Mouse (Mus musculus): ENCODE measurements at regions not wholly inside any gene's neighbourhood (a gene's known extent, or its start where the extent isn't known, plus 50 kb on each side); places are given as distances from the start of the nearest gene placed in this dataset.

DNA sequence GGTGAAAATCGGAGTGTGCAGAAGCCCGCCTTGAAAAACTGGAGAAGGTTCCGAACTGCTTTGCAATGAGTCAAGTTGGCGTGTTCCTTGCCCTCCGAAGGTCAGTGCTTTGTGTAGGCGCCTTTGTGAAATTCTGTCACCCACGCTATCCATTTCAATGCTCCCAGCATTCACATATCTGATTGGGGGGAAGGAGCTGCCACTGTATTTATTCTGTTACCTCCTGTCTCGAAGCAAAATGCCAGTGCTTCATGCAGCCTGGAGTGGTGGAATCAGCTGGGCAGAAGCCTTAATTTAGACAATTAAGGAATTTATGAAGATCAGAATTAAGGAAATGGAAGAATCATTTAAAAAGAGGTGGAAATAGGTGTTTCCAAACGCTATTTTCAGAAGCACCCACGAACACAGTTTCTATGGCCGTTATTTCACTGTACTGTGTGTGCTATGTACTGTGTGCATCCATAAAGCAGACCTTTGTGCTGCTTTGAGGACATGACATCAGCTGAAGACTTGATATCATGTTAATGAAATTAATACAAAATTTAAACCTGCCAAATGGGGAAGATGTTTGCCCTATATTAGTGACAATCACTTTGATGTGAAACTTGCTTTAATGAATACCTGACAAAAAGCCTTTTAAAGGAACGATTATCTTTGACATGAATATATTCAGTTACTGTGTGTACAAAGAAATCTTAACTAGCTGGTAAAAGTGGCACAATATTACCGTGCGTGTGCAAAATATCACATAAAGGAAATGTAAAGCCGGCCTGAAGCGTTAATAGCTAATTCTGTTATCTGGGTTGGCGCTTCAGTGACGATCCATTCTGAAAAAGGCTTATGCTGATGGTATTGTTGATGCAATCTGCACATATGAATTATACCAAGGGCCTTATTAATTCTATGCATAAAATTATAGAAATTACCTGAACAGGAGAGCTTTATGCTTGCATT is 72.9 kb upstream of the Gls start:
- DNase-seq (ENCODE audit: low spot score in 2 of 2): no peak

DNA sequence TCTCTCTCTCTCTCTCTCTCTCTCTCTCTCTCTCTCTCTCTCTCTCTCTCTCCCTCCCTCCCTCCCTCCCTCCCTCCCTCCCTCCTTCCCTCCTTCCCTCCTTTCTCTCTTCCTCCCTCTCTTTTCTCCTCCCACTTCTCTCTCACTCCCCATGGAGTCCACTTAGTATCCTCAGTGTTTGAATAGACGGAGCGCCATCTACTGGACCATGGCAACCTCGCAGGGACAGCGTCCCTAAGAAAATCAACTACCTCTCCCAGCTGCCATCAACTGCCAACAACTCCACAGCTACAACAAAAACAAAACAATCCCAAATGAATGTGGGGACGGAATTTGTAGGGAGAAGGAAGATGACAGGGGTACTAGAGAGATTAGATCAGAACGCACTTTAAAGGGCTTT is 69.5 kb upstream of the Gls start:
- DNase-seq (ENCODE audit: low spot score in 2 of 2): peak; percentile 24 to 51

DNA sequence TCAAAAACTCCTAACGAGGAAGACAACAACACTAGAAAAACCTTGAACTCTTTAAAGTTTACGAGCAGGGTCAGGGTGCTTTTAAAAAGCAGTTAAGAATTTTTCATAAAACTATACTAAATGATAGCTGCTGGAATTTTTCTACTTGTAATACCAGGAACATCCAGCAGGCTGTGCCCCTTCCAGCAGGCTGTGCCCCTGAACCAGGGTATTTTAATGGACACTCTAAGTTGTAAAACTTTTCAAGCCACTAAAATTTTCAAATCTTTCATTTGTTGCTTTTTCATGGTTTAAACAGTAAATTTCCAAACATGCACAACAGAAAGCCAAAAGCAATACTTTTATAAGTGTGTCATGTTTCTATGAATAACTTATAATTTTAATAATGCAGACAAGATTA is 68.2 kb upstream of the Gls start:
- no peak for DNase-seq (ENCODE audit: low spot score in 2 of 2)

DNA sequence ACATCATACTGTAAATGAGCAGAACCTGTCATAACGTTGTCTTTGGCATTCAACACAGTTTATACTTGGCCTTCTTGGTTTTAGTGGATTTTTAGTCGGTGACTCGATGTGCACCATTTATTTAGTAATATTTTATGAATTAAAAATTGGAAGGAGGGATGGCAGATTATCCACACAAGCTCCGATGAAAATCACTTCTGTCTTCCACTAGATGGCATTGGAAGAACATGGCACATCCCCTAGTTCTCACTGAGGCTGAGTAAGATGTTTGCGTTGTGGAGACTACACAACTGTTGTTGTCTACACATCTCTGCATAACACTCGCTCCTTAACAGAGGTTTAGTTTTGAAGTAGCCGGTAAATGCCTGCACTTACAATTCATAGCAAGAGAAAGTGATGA is 66.5 kb upstream of the Gls start:
- DNase-seq (ENCODE audit: low spot score in 2 of 2): no peak

- DNase-seq (ENCODE audit: low spot score in 2 of 2): no peak
Observed at GRCm38 (mm10) chr1:52298336-52298735, 65.3 kb upstream of the Gls start.

GRCm38 (mm10) chr1:52296178-52296577 is 63.1 kb upstream of the Gls start:
- no peak for DNase-seq (ENCODE audit: low spot score in 2 of 2)

GRCm38 (mm10) chr1:52294521-52294920 is 61.5 kb upstream of the Gls start:
- DNase-seq (ENCODE audit: low spot score in 2 of 2): no peak

DNA sequence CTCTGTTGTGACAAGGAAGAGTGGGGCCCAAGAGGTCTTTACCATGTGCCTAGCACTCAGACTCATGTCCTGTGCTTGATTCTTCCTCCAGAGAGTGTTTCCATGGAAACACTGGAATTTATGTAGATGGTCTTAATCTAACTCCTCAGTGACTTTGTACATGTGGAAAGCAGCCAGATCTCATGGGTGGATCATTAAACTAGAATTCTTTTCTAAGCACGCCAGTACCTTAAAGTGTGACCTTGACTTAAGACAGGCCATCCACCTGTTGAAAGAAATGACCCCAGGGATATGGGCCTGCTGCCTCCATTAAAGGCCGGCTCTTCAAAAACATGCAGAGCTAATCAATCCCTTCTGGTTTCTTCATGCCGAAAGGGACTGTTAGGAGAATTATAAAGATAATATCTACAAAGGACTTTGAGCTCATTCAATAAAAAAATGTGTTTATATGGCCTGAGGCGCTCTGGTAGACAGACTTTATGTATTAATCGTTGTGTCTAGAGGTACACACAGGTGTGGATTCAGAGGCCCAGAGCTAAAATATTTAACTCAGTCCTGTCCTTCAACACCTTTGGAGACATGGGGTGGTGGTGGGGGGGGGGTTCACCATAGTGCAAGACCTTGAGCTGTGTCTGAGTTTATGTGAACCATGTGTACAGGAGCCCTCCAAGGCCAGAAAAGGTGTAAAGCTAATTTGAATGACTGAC is 60.5 kb upstream of the Gls start:
- DNase-seq (ENCODE audit: low spot score in 2 of 2): no peak

All from gastrocnemius, postnatal 4 days (tissue).